Mouse (Mus musculus) ES-E14 (cell line): ENCODE data around the gene Mast1. TPM values are rescaled to one million over a fixed set of nuclear protein-coding genes. Genes with fewer than 3 reads are reported as not detected.

Source experiments
- DNase-seq: peaks from one replicate; pipeline ENCODE4 v3.0.0-alpha.2; 2013; ENCODE audit warnings: low read depth, low spot score
- H3K27ac ChIP-seq: 2 replicates; pipeline ENCODE4 v1.5.1; 2012; ENCODE audit warnings: low read depth, mild to moderate bottlenecking, low read length, moderate library complexity, mixed read lengths; ENCODE audit not compliant: poor library complexity, insufficient read depth, severe bottlenecking
- H3K36me3 ChIP-seq: 2 replicates; pipeline ENCODE4 v1.6.1; 2012; ENCODE audit warnings: mild to moderate bottlenecking, low read length, moderate library complexity, mixed read lengths; ENCODE audit not compliant: control insufficient read depth, poor library complexity, insufficient read depth, severe bottlenecking
- H3K4me1 ChIP-seq, 2 experiments: fragments of 150-350 bp in 1 of 2; sonication (generic) in 1 of 2; 2 replicates each; pipeline ENCODE4 v1.6.1; 2012; ENCODE audit warnings: low read length in 2 of 2, mild to moderate bottlenecking in 1 of 2, mixed read lengths in 1 of 2; ENCODE audit not compliant: control insufficient read depth in 2 of 2, insufficient read depth in 2 of 2, poor library complexity in 1 of 2
- H3K4me3 ChIP-seq, 2 experiments: fragments of 150-350 bp in 1 of 2; sonication (generic) in 1 of 2; 2 replicates each; pipeline ENCODE4 v1.5.1; 2012; ENCODE audit warnings: low read length in 2 of 2, low read depth in 1 of 2, mild to moderate bottlenecking in 1 of 2, mixed read lengths in 1 of 2; ENCODE audit not compliant: insufficient read depth in 1 of 2, poor library complexity in 1 of 2, severe bottlenecking in 1 of 2
- H3K9ac ChIP-seq: 2 replicates; pipeline ENCODE4 v1.6.1; 2012; ENCODE audit warnings: low read depth, mild to moderate bottlenecking, low read length, mixed read lengths; ENCODE audit not compliant: poor library complexity, insufficient read depth, severe bottlenecking
- H3K9me3 ChIP-seq: fragments of 150-350 bp; sonication (generic); 2 replicates; pipeline ENCODE4 v1.6.1; 2012; ENCODE audit warnings: low read depth, mild to moderate bottlenecking, low read length; ENCODE audit not compliant: control insufficient read depth, insufficient read depth
- CHD2 ChIP-seq: IDR thresholded peaks from 2 replicates; pipeline ENCODE4 v1.6.1; 2014; ENCODE audit warnings: mild to moderate bottlenecking, low read depth, low read length, inconsistent platforms
- HCFC1 ChIP-seq: IDR thresholded peaks from 2 replicates; pipeline ENCODE4 v1.6.1; 2012; ENCODE audit warnings: low read length, inconsistent platforms, borderline replicate concordance; ENCODE audit not compliant: insufficient read depth
- MAFK ChIP-seq: IDR thresholded peaks from 2 replicates; pipeline ENCODE4 v1.6.1; 2014; ENCODE audit warnings: mild to moderate bottlenecking, low read depth, low read length, inconsistent platforms; ENCODE audit not compliant: insufficient read depth
- ZC3H11A ChIP-seq: IDR thresholded peaks from 2 replicates; pipeline ENCODE4 v1.6.1; 2012; ENCODE audit warnings: low read depth, mild to moderate bottlenecking, inconsistent platforms, low read length, borderline replicate concordance
- ZNF384 ChIP-seq: IDR thresholded peaks from 2 replicates; pipeline ENCODE4 v1.6.1; 2012; ENCODE audit warnings: low read depth, low read length, inconsistent platforms
- in situ Hi-C, 2 experiments: fragments of 600-800 bp; cut with MboI; formaldehyde crosslinking; loops; one replicate each; pipeline ENCODE4 v1.15.1; 2025; ENCODE audit warnings: low sequenced_read_pairs in 2 of 2, inconsistent platforms in 1 of 2; ENCODE audit not compliant: unreplicated experiment in 2 of 2
- total RNA-seq: library from RNA; depleted of rRNA; stranded (reverse); fragments of 300-350 nt; gene quantifications from 2 replicates; pipeline ENCODE4 v1.2.3, GENCODE M21; 2012

Mast1 gene
- total RNA-seq, 1 experiment, result 1.4 TPM

DNA sequence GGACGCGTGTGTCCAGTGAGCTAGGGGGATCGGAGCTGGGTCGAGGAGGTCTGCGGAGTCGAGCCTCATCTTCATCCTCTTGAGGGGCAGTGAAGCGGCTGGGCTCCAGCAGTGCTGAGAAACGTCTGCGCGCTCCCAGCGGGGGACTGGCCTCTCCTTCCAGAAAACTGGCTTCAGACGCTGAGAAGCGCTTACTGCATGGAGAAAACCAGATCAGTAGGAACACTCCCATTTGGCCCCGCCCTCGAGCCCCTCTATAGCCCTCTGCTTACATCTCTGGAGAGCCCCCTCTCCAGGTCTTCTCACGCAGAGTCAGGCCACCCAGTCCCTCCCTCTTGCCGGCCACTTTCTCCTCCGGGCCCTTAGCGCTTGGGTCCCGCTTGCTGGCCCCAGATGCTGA, 19.4 kb downstream of the Mast1 start:
- Histone ChIP-seq H3K9ac (peak overlapping the region; percentile 19; the same call in 1 of the 2 replicates), H3K4me1 (peaks cover 3 to 18% of the 10 kb centered on the region in 2 experiments; a peak in 3 of 4 replicates), H3K9me3 (no peaks in the 10 kb centered on the region), H3K36me3 (peaks cover 27% of the 10 kb centered on the region), H3K27ac (peak overlapping the region; percentile 10; the same call in 1 of the 2 replicates), H3K4me3 (peak overlapping the region; percentile 13 to 15; a peak in 3 of 4 replicates)
- in situ Hi-C loops, result no loop called here
- DNase-seq, result no peak
- TF ChIP-seq ZNF384, result no peak
- no peak for TF ChIP-seq ZC3H11A
- no peak for TF ChIP-seq MAFK
- no peak for TF ChIP-seq HCFC1
- no peak for TF ChIP-seq CHD2

DNA sequence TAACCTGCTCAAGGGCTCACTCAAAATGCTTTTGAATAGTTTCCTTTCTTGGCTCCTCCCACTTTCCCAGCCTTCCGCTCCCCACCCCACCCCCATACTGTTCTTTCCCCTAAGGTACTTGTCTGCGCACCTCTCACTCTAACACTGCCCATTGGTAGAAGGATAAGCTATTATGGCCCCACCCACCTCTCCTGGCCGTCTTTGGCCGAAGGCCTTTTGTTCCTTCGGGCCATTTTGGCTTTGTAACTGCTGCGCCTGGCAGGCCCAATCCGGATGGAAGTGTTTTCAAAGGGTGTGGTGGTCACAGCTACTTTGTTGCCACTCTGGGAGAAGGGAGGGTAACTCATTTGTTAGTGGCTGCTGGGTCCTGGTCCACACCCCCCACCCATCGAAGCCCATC, 21.9 kb downstream of the Mast1 start:
- TF ChIP-seq CHD2, result no peak
- no peak for TF ChIP-seq MAFK
- no peak for TF ChIP-seq ZC3H11A
- TF ChIP-seq HCFC1, result no peak
- no peak for TF ChIP-seq ZNF384
- in situ Hi-C loops, result no loop called here
- Histone ChIP-seq H3K27ac (no peak overlapping the region; the same call in 1 of the 2 replicates), H3K9me3 (no peaks in the 10 kb centered on the region), H3K4me3 (peak overlapping the region; percentile 11 to 27; a peak in 2 of 4 replicates), H3K36me3 (peaks cover 23% of the 10 kb centered on the region), H3K9ac (no peak overlapping the region), H3K4me1 (peaks cover 3 to 25% of the 10 kb centered on the region in 2 experiments; a peak in 3 of 4 replicates)
- peak; percentile 91 for DNase-seq

DNA sequence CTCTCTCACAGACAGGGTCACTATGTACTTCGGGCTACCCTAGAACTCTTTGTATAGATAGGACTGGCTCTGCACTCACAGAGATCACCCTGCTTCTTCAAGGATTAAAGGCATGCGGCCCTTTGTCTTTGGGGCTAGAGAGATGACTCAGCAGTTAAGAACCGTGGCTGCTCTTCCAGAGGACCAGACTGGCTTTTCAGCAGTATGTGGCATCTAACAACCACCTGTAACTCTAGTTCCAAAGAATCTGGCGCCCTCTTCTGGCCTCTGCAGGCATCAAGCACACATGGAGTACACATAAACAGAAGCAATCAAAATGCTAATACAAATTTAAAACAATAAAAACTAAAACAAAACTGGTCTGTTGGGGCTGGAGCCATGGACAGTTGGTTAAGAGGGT, 23.2 kb downstream of the Mast1 start:
- DNase-seq, result peak; percentile 89
- Histone ChIP-seq H3K9ac (peak overlapping the region; percentile 87), H3K4me1 (peaks cover 3 to 27% of the 10 kb centered on the region in 2 experiments; a peak in 3 of 4 replicates), H3K36me3 (peaks cover 20% of the 10 kb centered on the region), H3K9me3 (no peaks in the 10 kb centered on the region), H3K27ac (peak overlapping the region; percentile 73; the same call in 1 of the 2 replicates), H3K4me3 (peak overlapping the region; percentile 67 to 86)
- in situ Hi-C loops, result no loop called here
- TF ChIP-seq ZNF384, result no peak
- TF ChIP-seq MAFK, result peak; percentile 99
- no peak for TF ChIP-seq ZC3H11A
- TF ChIP-seq HCFC1, result peak; percentile 18; the same call in 1 of the 2 replicates
- TF ChIP-seq CHD2, result 0 out of 2 replicates have a peak, but pooled peaks have one; percentile 17

DNA sequence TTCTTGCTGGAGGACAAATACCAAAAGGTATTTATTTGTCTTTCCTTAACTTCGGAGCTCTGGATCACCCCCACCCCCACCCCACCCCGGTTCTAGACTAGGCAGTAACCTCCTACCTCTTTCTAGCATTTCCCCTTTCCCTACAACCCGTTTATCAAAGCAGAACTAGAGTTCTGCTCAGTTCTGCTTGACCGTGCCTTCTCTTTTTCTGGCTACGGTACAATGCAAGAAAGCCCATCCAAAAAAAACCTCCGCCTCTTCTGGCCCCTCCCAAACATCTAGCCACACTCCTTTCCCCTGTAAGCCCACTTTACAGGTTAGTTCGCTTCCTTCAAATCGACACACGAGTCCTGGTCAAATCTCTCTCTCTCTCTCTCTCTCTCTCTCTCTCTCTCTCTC, 23.7 kb downstream of the Mast1 start:
- TF ChIP-seq MAFK, result no peak
- TF ChIP-seq ZC3H11A, result no peak
- TF ChIP-seq CHD2, result no peak
- TF ChIP-seq HCFC1, result no peak
- no peak for TF ChIP-seq ZNF384
- Histone ChIP-seq H3K36me3 (peaks cover 20% of the 10 kb centered on the region), H3K9ac (peak overlapping the region; percentile 87), H3K27ac (peak overlapping the region; percentile 73), H3K4me3 (peak overlapping the region; percentile 67 to 86), H3K4me1 (peaks cover 3 to 27% of the 10 kb centered on the region in 2 experiments; a peak in 3 of 4 replicates), H3K9me3 (no peaks in the 10 kb centered on the region)
- in situ Hi-C loops, result no loop called here
- no peak for DNase-seq
